Mouse (Mus musculus) liver, adult 10 weeks (tissue): ENCODE data around the gene Rad23b. TPM values are rescaled to one million over a fixed set of nuclear protein-coding genes. Genes with fewer than 3 reads are reported as not detected.

Experiments used
- polyA plus RNA-seq: library from polyadenylated mRNA; stranded (reverse); fragments of 350-450 nt; fragmentation: Illumina TruSeq; extraction: RNeasy Lipid Tissue Mini Kit (QIAGEN cat#74804); gene quantifications from one replicate; pipeline ENCODE4 v1.2.3, GENCODE M21; 2014; ENCODE audit warnings: low read depth, low replicate concordance

Rad23b gene
- polyA plus RNA-seq: 195 TPM

GRCm38 (mm10) chr4:55349452-55350218 is at the start of gene Rad23b:
Gene Rad23b (plus strand): TSS chr4:55350043.

Other genes with a start within 250 kb of the Rad23b start
- 1.2 TPM for gene Klf4, start 182.4 kb downstream of the Rad23b start, polyA plus RNA-seq